Mouse (Mus musculus) Muller cell, postnatal 12 days (primary cell): Measurements from ENCODE around the gene Lrig1.

Experiments
- DNase-seq: peaks from one replicate; pipeline ENCODE4 v3.0.0-alpha.2; 2015; ENCODE audit errors: inconsistent ontology term

Lrig1 gene

DNA sequence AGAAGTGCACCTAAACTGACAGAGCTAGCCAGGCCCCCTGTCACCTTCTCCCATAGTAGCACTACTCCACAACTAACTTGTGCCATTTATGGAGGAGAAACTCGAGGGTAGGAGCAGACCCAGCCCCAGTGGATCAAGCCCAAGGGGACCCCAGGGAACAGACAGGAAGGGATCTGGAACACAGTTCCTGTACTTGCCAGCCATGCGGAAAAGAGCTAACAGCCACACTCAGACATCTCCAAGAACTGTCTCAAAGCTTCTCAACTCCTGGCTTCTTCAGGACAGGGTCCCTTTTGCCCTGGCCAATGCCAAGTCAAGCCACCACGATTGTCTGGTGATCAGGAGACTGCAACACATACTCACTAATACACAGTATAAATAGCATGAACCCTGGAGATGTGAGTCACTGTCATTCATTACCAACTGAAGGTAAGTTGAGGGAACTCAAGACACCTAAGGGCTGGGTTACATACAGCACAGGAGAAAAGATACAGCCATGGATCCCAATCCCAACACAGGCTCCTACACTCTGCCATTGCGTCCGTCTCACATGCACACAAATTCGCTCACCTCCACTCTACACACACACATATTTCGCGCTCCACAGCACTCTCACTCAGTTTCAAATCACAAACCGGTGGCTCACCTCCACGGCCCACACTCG is 1.3 kb downstream of the Lrig1 start:
- DNase-seq: peak; percentile 21

DNA sequence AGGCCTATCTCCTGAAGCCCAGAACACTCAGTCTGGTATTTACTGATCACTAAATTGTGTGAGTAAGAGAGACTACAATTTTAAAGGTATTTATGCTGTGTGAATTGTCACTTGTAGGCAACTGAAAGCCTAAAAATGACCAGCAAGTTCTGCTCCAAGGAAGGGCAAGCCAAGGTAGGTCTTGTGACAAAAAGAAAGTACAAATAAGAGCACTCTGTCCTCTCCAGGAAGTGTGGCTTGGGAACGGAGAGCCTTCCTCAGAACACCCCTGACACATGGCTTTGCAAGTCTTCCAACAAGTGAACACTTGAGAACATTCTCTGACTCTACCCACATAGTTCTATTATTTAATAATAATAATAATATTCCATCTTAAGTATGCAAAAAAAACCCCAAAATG is 2.5 kb downstream of the Lrig1 start:
- no peak for DNase-seq

DNA sequence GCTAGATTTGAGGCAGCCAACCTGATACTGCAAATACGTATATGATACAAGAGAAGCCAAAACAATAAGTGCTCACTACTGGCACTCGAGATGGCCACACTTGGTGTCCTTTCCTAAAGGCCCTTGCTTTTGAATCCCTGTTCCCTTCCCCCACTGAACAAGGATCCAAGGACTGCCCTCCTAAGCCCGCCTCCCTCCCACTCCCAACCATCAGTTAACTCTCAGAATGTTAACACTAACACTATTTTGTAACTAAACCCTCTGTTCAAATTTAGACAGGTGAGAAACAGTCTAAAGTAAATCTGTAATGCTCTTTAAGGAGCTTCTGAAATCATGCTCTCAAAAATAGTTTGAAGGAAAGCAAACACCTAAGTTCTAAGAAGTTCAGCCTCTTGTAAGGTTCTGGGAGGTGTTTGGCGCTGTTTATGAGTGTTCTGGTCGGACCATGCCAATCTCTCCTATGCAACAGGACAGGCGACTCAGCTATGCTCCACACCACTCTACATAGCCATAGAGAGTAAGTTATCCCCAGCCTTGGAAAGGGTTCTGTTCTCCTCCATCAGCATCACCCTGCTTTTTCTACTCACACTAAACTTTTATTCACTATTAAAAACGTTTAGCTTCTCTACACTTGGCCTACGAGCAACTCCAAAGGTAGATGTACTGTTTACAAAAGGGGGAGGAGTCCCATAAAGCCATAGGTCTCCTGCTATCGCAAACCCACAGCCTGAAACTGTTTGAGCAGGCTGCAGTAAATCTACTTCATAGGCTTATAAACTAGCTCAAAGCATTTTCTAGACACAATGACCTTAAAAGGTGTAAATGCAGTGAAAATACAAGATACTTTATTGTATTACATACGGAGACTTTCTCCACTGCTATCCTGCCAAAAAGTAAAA is 3.5 kb downstream of the Lrig1 start:
- DNase-seq: no peak

DNA sequence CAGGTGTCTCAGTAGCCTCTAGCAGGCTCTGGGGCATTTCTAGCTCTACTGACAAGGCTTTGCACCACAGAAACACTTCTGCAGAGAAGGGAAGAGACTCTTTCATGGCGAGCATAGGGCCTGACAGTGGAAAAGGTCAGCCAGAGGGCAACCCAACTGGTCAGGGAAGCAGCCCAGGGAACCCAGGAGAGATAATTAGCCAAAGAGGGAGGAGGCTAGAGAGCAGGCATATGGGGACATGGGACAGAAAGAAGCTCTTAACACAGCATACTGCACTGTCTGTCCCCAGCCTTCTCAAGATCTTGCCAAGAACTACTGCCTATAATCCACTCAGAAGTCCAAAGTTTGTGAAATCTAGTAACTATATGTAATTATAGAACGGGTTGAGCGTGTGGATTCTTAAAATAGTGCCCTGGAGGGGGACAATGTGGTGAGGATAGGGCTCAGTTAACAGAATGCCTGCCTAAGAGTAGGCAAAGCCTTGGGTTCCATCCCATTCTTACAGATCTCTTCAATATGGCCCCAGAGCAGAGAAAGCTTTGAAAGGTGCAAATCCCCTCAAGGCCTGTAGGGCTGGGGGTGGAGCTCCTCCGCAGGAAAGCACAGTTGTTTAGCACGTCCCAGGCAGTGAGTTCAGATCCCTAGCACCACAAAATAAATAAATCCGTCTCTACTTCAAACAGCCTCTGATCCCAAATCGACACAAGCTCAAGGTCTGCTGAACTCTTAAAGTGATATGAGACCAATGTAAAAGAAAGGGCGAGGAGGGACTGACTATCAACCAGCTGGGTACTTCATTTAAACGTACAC is 4.6 kb downstream of the Lrig1 start:
- peak; percentile 29 for DNase-seq

DNA sequence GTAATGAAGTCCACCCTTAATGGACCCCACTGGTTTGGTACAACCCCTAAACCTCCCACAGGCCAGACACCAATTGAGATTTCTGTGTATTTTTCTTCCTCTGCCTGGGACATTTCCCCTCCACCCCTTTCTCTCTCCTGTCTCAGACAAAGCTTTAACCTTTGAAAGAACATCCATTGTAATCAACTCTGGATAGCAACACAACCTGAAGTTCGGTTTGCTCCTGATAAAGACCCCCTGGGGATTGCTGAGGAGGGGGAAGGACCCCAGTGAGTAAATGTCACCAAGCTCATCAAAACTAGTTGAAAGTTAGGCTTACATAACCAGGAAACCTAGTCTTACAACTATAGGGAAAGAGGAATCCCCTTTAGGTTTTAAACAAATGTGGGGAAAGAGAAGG is 5.5 kb downstream of the Lrig1 start:
- DNase-seq: no peak

DNA sequence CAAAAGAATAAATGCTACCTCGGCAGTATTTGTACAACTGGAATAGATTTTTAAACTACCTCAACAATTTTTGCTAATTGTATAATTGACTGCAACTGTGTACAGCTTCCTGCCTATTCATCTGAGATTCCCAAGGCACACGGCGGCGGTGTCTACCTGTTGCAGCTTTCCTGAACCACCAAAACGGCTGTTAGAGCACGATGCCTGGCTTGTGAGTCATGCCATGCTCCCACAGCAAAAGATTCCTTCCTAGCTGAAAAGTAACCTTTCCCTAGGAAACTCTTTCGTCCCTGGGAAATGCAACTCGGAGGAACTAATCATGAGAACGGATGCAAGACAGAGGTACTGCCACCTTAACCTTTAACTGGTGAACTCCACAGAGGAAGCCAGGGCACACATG is 6.9 kb downstream of the Lrig1 start:
- no peak for DNase-seq

DNA sequence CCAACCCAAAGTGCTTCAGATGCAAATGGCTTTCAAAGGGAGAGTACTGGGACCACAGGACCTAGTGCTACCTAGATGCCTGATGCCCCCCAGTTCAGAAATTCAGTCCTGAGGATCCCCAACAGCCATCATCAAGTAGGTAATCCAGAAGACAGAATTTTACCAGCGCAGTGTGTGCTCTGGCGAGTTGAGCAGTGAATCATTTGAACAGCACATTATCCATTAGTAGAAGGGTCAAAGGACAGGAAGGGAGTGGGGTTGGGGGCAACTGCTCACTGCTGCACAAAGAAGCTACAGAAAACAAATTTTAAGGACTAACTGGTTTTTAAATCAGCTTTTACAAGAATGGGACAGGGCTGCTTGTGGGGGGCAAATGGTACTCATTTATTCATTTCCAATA is 8.0 kb downstream of the Lrig1 start:
- DNase-seq: no peak

DNA sequence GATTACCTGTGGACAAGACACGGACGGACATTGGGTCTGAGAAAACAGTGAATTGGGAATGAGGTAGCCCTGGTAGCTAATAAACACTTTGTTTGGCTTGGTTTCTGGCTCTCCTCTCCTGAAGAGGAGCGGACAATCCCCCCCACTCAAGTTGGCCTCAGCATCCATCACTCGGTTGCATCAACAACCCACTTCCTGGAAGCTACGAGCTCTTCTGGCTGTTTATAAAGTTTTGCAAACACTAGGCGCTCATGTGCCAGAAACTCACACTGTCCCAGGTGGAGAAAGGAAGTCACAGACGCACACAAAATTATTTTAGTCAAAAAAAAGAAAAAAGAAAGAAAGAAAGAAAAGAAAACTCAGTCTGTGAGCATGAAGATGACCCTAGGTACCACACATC is 9.7 kb downstream of the Lrig1 start:
- DNase-seq: no peak

DNA sequence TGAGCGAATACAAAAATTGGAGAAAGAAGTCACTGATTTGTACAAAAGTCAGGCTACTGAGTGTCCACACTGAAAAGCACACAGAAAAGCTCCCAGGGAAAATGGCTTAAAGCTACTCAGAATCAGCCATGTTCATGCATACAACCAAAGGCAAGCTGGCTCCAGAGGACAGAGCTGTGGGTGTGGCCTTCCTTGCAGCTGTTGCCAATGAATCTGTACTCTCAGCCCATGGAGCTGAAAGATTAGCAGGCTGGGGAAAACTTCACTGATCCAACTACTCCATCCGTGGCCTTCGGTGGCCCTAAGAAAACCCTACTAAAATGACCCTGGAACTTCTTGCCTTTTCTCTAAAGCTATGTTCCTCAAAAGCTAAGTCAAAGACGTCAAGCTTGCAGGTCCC is 11.2 kb downstream of the Lrig1 start:
- no peak for DNase-seq

DNA sequence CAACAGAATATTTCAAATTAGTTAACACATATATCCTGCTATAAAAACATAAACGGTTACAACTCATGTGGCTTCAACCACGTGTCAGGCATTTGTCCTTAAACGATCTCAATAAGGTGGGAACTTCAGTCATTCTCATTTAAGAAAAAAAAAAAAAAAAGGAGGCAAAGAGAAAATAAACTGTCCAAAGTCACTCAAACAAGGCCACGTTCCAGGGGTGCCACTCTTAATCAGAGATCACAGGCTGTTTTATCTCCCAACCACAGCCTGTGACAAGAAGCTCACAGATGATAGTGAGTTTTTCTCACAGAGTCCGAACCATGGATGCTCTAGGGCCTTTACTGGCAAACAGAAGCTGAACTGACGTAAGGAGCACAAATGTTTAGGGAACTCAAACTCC is 13.9 kb downstream of the Lrig1 start:
- DNase-seq: no peak

DNA sequence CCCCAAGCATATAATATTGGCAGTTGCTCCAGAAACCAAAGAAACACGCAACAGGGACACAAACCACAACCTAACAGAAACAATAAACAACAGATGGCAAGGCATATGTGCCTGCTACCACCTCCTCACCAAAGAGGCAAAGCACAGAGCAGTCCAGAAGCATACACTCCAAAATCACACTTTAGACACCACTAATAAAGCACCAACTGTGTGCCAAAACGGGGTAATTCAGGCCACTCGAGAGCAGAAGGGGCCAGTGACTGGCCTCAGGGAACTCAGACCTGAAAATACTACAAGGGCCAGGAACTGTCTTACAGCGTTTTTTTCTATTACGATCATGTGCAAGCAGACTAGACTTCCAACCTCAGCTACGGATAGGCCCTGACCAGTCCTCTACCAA is 14.3 kb downstream of the Lrig1 start:
- no peak for DNase-seq

DNA sequence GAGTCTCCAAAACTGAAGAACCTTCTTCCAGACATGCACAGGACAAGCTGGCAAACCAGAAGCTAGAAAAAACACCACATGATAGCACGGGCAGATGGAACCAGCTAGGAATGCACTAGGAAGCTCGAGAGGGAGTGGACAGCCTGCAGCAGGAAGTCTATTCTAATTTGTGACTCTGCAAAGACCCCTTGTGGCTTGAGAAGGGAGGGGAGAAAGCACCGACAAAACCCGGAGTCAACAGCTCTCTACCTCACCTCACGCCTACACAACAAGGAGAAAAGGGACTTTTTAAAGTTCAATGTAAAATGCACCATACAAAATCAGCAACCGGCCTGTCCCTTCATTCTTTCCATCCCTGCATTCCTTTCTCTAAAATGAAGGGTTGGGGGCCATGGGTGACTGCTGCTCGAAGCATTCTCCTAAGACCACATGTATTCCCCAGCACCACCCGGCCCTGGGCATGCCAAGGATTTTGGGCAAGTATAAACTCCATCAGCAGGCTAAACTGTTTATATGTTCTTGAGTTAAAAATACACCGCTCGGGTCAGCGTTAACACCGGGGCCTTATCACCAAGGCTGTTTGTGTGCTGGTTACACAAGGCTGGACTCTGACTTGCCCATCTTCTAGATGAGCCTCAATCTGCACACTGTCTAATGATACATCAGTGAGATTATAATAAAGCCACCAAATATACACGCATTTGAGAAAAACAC is 15.0 kb downstream of the Lrig1 start:
- peak; percentile 53 for DNase-seq

DNA sequence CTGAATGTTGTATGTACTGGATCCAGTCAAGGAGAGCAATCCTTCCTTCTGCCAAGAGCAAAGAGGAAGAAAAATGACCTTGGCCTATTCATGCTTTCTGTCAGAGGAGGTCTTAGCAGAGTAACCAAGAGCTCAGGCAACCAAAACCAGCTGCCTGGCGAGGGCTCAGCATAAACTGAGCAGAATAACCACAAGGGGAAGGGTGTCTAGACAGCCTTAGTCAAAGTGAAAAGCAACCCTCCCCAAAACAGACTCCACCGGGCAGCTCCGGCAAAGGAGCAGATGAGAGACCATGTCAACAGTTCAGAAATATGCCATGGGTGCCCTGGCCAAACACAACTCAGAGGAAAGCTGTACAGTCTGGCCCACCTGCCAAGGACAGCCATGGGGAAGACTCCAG is 16.3 kb downstream of the Lrig1 start:
- DNase-seq: peak; percentile 27

DNA sequence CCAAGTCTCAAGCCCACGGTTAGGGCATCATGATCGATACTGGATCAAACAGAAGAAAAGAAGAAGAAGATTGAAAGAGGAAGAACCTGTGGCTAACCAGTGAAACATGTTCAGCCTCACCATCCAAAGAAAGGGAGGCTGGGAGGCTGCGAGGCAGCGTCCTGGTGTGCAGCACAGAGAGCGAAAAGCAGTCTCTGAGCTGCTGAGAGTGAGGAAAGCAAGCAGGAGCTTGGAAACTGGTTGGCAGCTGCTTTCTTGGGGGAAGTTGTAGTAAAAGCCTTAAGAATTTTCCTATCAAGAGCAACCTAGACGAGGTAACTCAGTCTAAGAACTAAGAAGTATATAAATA is 17.7 kb downstream of the Lrig1 start:
- DNase-seq: no peak

DNA sequence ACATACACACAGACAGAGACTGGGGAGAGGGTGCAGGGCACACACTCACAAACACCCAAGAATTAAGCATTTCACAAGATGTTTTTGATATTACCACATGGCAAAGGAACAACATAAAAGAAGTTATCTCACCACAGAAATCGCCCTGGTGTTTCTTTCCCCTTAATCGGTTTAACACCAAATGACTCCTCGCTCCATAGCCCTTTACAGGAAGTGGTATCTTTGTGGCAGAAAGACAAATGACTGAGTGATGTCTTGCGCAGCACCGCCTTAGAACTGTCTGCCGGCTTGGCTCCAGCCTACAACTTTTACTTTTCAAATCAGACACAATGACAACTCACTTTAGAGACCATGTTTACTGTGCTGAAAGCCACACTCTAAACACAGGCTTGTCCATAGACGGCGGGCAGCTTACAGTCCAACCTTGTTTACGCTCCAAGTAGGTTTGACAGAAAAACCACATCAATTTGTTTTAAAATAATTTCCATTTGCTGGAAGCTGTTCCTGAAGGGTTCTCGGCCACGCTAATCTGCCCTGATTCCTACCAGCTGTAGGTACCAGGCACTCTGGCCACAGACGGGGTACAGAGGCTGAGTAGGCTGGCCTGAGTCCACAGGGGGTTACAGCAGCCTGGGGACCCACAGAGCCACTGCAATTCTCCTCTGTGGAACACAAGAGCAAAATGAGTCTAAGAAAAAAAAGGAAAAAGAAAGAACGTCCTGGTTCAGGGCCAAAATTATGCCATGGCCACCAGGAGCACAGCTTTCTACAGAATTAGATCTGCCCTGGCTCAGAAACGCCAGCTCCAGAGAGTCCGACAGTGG is 18.3 kb downstream of the Lrig1 start:
- peak; percentile 19 for DNase-seq

DNA sequence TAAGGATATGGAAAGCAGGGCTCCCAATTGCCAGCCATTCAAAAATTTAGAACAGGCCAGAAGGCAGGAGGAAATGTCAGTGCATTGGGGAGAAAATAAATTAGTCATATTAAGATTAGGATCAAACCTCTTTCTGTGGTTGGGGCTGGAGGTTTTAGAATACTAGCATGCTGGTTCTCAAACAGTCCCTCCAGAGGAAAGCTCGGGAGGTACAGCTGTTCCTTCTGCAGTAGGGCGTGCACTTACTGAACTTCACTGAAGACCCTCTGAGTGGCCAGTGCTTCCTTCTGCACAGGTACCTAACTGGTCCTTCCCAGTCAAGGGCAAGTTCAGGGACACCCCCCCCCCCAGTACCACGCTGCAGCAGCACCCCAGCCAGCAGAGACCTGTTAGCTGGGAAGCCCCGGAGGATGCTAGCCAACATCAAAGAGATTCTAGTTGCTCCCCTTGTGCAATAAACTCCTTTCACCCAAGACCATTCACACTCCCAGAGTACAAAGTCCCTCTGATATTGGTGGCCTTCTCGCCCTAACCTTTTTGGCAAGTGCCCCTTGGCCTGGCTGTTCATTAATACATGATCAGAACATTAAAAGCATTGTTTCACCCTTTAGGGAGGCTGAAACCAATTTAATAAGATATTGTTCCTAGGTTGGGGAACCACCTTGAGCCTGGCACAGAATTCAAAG is 19.1 kb downstream of the Lrig1 start:
- no peak for DNase-seq

DNA sequence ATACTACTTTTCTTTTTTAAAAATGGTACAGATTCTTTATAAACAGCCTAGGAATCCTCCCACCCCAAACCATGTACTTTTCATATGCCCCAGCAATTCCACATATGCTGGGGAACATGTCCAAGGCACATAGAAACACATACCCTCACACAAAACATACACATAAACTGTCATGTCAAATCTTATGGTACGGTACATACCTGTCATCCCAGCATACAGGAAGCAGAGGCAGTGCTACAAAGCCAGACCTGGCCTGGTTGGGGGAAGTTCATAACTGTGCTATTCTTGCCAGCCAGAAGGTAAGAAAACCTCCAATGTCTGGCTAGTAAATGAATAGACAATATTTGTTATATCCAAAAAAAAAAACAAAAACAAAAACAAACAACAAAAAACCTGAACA is 20.7 kb downstream of the Lrig1 start:
- no peak for DNase-seq

DNA sequence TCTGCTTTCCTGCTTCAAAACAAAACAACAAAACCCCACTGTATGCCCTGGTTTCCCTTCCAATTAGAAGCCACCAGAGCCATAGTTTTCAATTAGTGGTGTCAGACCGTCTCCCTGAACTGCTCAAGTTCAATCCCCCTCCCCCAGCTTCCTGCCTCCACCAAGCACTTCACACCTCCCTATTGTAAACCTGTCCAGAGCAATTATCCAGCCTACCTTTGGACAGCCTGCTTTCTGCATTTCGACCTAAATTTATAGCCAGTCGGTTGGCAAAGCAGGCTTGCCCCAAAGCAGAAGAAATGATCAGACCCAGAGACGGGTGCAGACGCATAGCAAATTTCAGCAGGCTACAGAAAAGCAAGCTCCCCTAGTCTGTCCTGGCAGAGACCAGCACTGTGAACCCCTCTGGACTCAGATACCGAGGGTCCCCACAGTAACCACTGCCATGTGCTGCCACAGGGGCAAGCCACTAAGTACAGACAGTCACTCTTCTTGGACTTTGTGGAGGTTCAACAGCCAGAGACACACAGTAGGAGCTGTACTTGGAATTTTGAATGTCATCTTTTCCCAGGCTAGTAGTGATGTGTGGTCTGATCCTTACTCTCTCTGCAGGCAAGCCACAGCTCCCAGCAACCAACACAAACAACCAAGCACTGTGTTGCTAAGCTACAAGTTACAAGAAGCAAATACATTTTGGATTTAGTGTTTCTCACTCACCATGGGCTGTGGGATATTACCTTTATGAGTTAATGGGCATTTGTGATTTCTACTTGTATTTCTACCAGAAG is 21.4 kb downstream of the Lrig1 start:
- DNase-seq: peak; percentile 75

DNA sequence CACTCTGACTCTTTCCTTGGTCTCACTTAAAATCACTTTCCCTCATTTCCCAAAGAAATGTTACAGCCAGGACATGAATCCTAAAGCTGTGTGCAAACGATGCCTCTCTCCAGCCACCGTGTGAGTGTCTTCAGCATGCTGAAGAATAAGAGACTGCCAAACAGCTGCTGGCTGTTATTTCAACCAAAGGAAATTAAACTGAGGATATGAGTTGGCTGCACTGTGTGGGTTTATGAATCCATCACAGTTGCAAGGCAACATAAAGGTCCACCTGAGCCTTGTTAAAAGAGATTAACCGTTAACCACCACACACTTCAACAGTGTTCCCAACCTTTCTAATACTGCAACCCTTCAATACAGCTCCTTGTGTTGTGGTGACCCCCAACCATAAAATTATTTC is 22.5 kb downstream of the Lrig1 start:
- no peak for DNase-seq

DNA sequence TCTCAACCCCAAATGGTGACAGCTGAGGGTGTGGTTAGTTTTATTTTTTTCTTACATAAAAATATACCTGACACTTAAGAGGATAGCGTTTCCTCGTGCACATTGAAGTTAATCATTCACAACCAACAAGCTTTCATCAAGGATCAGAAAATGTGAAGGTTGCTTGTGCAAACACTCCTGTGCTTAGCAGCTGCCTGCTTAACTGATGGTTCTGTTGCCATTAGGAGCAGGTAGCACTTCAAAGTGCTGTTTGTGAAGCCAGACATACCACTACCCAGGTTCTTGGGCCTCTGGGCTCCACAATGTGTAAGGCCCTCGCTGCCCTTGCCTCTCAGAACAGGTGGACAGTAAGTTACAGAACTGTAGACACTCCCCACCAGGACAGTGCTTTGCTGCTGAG is 23.1 kb downstream of the Lrig1 start:
- DNase-seq: no peak
